Mouse (Mus musculus): ENCODE results near the gene Kat2b. TPM values are rescaled to one million over a fixed set of nuclear protein-coding genes. Genes with fewer than 3 reads are reported as not detected.
"Not testable (repeated sequence)": the region's sequence is repeated elsewhere in the genome, so short reads cannot be mapped to it uniquely, and the experiment has no call there.

Kat2b gene
- total RNA-seq, 2 experiments from 2014 or later: 68.5 to 76.6 TPM

DNA sequence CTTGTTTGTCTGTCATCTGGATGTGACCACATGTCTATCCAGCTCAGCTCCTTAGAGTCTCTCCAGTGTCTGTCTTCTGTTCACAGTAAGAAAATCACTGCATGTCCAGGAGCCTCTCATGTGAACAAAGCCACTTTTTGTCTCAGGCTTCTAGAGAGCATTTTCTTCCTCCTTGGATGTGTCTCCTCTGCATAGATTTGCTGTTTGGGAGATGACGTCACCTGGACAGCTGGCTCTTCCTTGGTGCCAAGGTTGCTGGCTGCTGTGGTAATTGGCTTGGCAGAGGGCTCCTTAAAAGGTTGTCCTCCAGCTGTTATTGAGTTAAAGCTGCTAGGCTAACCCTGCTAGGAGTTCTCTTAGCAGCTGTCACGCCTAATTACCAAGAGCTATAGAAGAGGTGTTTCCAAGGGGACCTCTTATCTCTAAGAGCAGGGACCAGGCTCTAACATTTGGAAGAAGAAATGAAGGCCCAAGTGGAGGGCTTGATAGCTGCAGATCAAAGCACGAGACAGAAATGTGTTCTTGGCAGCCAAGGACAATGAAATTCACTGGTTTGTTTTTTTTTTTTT, 29.7 kb downstream of the Kat2b start:
- DNase-seq (ENCODE audit: low spot score in 2 of 2): peak in 1 of 2 experiments; percentile 30

DNA sequence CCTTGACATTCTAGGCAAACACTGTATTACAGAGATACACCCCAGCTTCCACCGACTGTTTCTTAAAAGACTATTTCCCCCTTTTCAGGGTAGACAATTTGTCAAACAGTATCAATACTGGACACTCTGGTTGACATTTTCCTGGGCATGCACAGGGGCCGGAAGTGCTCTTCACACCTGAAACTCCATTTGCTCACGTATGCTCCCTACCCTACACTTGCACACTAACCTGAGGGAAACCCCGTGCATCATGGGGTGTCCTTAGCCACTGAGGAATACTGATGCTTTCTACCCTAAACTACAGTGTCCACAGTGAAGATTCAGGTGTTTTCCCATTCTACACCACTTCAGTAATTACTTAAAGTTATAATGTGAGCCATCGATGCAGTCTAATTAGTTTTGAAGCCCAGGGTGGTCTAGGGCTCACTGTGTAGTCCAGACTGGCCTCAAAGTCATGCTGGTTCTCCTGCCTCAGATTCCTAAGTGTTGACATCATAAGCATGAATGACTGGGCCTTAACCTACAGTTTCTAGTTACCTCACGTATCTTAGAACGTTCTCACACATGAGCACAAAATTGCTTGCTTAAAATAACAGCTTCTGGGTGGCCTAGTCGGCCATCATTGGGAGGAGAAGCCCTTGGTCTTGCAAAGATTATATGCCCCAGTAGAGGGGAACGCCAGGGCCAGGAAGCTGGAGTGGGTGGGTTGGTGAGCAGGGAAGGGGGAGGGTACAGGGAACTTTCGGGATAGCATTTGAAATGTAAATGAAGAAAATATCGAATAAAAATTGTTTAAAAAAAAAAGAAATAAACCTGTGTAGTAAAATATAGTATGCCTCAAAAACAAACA, 30.5 kb downstream of the Kat2b start:
- DNase-seq (ENCODE audit: low spot score in 2 of 2): no peak

DNA sequence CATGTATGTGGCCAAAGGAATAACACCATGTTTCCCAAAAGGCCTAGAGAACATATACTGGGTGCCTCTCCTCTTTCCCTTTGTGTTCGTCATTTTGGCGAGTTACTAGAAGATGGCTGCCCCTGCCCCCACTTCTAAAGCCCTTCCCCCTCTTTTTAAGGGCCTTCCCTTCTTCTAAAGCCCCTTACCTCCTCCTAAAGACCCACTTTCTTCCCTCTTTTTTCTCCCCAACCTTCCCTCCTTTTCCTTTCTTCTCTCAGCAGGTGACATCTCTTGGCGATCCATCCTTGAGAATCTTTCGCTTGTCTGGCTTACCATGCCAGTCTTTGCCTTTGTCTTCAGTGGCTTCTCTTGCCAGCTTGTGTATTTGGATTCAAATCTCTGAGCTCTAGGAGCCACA, 31.9 kb downstream of the Kat2b start:
- no peak for DNase-seq (ENCODE audit: low spot score in 2 of 2)

DNA sequence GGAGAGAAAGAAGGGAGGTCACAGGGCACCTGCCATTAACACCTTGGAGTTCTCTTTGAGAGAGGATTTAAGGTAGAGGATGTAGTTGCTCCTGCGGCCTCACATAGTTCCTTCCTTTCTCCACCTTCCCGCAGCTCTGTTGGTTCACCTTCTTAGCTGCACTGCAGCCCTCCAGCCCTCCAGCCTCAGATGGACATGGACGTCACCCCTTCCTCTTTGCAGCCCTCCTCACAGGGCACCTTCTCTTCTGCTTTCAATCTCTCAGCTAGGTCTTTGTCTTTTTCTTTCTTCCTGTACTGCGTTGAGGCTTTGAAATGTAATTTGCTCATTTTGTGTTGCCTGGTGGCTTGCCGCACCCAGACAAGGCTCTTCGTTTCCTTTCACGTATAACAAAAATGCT, 36.6 kb downstream of the Kat2b start:
- not testable (repeated sequence) for DNase-seq (ENCODE audit: low spot score in 2 of 2)

DNA sequence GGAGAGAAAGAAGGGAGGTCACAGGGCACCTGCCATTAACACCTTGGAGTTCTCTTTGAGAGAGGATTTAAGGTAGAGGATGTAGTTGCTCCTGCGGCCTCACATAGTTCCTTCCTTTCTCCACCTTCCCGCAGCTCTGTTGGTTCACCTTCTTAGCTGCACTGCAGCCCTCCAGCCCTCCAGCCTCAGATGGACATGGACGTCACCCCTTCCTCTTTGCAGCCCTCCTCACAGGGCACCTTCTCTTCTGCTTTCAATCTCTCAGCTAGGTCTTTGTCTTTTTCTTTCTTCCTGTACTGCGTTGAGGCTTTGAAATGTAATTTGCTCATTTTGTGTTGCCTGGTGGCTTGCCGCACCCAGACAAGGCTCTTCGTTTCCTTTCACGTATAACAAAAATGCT, 39.4 kb downstream of the Kat2b start:
- not testable (repeated sequence) for DNase-seq (ENCODE audit: low spot score in 2 of 2)

DNA sequence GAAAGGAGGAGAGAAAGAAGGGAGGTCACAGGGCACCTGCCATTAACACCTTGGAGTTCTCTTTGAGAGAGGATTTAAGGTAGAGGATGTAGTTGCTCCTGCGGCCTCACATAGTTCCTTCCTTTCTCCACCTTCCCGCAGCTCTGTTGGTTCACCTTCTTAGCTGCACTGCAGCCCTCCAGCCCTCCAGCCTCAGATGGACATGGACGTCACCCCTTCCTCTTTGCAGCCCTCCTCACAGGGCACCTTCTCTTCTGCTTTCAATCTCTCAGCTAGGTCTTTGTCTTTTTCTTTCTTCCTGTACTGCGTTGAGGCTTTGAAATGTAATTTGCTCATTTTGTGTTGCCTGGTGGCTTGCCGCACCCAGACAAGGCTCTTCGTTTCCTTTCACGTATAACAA, 42.3 kb downstream of the Kat2b start:
- not testable (repeated sequence) for DNase-seq (ENCODE audit: low spot score in 2 of 2)

DNA sequence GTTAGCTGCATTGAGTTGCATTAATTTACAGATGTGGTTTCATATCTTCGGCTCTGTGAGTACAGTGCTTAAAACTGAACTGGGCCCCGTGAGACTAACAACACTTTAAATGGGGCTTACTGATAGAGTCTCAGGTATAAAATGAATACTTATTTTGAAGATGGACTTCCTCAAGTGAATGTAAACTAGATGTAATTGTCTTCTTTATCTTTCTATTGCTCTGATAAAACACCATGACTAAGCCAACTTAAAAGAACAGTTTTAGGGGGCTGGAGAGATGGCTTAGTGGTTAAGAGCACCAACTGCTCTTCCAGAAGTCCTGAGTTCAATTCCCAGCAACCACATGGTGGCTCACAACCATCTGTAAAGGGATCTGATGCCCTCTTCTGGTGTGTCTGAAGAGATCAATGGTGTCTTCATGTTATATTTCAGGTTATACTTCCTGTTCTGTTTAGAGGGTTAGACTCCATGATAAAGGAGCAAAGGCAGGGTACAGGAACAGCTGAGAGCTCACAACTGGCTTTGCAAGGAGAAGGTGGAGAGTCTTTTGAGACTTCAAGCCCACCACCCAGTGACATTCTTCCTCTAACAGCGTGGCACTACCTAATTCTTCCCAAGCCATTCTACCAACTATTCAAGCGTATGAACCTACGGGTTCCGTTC, 50.8 kb downstream of the Kat2b start:
- DNase-seq (ENCODE audit: low spot score in 2 of 2): no peak

DNA sequence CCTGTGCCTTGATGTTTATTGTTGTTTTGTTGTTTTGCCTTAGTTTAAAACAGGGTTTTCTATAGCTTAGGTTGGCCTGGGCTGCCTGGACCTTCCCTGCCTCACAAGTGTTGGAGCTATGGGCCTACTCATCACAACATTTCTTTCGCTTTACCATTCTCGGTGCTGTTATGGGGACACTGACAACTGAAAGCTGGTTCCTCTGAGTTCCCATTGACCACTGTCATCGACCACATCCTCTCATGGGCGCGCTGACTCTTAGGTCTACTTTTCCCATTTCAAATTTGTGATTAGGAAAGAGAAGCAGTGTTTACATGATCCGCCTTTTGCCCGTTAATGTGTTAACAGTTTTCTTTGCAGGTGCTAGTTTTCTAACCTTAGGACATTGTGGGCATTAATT, 51.7 kb downstream of the Kat2b start:
- DNase-seq (ENCODE audit: low spot score in 2 of 2): no peak

DNA sequence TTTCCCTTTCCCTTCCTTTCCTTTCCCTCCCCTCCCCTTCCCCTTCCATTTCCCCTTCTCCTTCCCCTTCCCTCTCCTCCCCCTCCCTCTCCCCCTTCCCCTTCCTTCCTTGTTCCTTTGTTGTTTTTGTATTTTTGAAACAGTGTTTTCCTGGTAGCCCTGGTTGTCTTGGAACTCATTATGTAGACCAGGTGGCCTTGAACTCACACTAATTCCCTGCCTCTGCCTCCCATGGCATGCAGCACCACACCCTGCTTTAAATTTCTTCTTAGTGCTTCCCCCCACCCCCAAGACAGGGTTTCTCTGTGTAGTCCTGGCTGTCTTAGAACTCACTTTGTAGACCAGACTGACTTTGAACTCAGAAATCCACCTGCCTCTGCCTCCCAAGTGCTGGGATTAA, 52.7 kb downstream of the Kat2b start:
- no peak for DNase-seq (ENCODE audit: low spot score in 2 of 2)

DNA sequence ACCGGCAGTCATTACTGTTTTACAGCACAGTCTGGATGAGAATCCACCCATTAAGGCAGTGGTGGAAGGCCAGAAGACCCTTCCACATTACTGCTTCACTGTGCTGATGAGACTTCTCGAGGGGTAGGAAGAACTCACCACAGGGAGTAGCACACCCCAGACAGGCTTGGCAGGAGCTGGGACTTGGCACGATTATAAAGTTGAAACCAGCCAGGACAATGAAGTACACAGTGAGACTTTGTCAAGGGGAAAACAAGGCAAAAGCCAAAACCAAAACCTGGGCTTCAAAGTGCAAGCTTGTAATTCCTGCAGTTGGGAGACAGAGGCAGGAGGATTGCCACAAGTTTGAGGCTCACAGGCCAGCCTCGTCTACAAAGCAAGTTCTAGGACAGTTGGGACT, 54.0 kb downstream of the Kat2b start:
- no peak for DNase-seq (ENCODE audit: low spot score in 2 of 2)

DNA sequence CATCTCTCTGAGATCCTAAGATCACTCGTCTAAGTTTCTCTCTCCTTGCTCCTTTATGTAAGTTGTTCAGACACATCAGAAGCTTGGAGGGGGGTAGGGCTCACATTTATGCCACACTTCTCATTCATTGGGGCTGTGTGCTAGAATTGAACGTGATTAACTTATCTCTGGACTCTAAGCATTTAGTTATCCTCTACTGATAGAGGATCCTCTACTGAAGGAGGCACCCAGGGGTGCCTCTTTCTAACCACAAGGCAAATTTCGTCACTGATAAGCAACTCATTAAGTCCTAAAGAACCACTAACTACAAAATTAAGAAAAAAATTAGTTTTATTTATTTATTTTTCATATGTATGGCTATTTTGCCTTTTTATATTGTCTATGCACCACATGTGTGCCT, 55.5 kb downstream of the Kat2b start:
- no peak for DNase-seq (ENCODE audit: low spot score in 2 of 2)

DNA sequence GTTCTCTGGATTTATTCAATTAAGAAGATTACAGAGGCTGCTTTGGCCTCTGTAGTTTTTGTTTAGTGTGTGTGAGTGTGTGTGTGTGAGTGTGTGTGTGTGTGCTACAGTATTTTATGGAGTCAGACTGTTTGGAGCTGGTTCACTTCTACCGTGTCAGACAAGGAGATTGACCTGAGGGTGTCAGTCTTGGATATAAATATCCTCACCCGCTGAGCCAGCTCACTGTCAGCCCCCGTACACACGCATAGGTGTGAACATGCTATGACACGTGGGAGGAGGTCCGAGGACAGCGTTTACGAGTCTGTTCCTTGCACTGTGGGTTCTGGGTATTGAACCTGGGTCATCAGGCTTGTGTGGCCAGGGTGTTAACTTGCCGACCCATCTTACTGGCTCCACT, 57.1 kb downstream of the Kat2b start:
- DNase-seq (ENCODE audit: low spot score in 2 of 2): no peak

DNA sequence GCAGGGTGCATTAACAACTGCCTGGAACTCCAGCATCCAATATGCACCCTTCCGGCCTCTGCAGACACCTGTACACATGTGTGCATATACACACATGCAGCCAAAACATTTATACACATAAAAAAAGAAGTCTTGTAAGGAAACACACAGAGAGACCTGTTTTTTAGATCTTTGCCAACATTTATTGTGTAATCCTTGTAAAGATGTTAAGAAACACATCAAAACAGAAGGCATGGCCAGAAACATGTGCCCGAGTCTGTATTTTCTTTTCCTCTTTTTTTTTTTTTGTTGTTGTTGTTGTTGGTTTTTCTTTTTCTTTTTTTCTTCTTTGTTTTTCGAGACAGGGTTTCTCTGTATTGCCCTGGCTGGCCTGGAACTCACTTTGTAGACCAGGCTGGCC, 59.5 kb downstream of the Kat2b start:
- DNase-seq (ENCODE audit: low spot score in 2 of 2): no peak

DNA sequence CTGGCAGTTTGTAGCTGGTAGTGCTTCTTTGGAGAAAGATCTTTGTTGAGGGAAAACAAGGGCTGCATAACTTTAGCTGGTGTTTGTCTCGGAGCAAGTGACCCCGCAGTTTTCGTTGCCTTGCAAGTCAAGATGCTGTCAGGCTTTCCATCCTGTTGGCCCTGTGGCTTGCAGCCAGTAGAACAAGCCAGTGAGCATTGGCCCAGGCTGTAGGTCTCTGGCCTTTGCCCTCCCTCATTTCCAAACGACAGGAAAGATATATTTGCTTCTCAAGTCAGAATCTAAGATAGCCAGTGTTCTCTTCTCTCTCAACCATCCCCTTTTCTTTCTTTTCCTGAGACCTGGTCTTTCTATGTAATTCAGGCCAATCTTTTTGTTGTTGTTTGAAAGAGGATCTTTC, 60.8 kb downstream of the Kat2b start:
- DNase-seq (ENCODE audit: low spot score in 2 of 2): no peak

DNA sequence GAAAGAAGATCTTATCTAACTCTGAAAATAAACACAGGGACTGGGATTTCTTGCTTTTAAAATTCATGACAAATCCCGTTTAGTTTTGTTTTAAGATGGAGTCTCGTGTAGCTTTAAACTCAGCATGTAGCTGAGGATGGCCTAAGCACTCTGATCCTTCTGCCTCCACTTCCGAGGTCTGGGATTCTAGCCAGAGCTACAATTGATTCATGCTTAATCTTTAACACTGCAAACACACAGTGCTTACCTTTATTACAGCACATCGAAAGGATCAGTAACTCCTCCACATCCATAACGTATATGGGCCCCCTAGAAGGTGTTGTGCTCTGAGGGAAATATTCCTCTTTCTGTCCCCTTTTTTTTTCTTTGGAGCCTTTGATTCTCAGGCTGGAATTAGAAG, 61.5 kb downstream of the Kat2b start:
- no peak for DNase-seq (ENCODE audit: low spot score in 2 of 2)

DNA sequence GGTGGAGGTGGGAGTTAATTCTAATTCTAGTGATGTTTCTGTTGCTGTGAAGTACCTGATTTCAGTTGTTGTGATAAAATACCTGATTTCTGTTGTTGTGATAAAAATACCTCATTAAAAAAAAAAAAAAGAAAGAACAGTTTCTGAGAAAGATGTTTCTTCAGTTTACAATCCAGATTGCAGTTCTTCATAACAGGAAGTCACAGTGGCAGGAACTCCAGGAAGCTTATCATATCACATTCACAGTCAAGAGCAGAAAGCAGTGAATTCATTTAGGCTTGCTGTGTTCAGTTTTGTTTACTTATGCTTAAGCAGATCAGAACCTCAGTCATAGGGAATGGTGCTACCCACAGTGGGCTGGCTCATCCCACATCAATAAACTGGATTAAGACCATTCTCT, 64.7 kb downstream of the Kat2b start:
- no peak for DNase-seq (ENCODE audit: low spot score in 2 of 2)

DNA sequence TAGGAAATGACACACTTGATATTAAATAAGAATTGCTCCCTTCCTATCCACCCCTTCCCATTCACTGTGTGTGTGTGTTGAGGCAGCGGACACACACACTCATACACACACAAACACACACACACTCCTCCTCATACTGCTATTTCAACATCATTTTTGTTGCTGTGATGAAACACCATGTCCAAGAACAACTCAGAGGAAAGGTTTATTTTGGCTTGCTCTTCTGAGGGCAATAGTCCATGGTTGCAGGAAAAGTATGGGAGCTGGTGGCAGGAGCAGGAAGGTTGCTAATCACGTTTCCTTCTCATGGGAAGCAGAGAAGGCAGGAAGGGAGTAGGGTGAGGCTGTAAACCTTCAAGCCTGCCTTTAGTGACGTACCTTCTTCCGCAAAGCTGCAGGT, 76.7 kb downstream of the Kat2b start:
- DNase-seq (ENCODE audit: low spot score in 2 of 2): no peak

DNA sequence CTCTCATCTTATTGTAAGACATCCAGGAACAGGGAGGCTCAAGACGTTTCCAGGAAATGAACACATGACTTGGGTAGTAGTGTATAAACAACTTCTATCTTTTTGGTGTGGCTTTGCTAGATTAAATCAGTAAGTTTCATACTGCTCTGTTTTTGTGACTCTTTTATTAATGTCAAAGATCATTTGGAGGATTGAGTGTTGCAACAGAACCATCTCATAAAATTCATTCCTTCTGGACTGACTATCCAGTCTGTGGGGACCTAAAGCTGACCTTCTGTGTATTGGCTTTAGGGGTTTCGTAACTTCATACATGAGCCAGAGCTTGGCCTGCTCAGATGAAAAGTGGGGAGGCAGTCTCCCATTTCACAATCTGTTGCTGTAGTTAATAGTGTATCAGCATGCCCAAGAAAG, 83.6 kb downstream of the Kat2b start:
- no peak for DNase-seq (ENCODE audit: low spot score in 2 of 2)

DNA sequence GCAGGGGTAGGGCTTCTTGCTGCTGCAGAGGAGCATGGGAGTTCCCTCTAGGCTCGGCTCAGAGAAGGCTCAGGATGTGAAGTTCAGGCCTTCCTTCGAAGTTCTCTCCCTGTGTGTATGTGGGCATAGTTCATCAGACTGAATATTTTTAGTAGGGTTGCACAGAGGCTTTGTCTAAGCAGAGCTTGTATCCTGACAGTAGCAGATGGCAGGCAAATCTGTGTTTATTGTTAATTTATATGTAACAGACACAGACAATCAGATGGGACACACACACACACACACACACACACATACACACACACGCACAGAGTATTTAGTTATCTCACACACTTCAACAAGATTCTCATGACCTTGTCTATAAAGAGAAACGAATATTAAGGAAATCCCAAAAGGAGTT, 87.9 kb downstream of the Kat2b start:
- no peak for DNase-seq (ENCODE audit: low spot score in 2 of 2)

DNA sequence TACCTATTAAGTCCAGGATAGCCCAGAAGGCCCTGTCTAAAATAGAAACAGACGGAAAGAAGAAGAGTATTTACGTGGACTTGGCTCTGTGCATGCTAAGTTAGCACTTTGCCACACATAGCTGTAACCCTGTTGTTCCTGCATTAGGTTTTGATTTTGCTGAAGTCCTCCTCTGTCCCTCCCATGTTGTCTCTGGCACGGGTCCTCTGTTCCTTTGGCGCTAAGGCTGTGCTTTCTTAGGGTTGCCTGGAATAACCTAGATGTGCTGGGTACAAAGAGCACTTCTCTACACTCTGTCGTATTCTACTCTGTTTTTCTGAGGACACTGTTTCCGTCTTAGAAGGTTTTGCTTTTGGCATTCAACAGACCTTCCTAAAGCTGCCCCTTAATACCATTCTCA, 88.4 kb downstream of the Kat2b start:
- DNase-seq (ENCODE audit: low spot score in 2 of 2): no peak

DNA sequence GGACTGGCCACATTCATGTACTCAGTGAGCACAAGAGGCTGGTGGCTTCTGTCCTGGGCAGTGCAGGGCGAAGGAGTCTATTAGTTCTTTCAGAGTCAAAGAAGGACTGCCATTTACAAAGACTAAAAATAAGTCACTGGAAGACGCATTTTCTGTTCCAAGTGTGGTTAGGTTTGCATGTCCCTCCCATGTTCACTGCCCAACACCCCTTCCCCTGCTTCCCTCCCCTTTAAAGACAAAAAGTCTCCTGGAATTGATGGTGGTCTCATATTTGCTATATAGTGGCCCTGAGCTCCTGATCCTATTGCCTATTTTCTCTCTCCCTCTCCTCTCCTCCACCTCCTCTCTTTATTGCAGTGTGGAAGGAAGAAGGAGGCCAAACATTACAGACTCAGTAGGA, 89.3 kb downstream of the Kat2b start:
- no peak for DNase-seq (ENCODE audit: low spot score in 2 of 2)

DNA sequence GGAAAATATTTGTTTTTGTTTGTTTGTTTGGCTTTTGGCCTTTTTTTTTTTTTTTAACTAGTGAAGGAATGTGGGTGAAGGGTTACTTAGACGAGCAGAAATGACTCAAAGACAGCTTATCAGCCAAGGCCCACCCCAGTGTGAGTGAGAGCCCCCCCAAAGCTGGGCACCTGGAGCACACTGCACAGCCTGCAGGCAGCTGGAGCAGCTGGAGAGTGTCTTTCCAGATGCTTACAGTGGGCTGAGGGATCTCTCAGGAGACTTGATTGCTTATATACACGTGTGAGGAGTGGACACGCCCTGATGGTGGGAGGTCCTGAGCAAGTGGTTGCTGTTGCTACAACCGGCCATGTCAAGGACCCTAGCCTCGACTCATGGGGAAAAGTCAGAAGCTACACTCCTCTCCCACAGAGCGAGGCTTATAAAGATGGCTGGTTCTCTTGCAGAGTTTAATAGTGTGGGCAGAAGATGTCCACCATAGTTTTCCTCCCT, 89.8 kb downstream of the Kat2b start:
- no peak for DNase-seq (ENCODE audit: low spot score in 2 of 2)
